Mouse (Mus musculus) lung, embryonic 16.5 days (tissue): ENCODE results near the gene Rprd1b. TPM values are rescaled to one million over a fixed set of nuclear protein-coding genes. Genes with fewer than 3 reads are reported as not detected.

Experiments
- ATAC-seq: fragments of 200-750 bp; cut with Nextera tagmentation; 2 replicates; pipeline ENCODE4 v1.8.0; 2017; ENCODE audit warnings: low read depth, mild to moderate bottlenecking, moderate library complexity
- H3K27ac ChIP-seq: fragments of 300-500 bp; sonication (generic); 2 replicates; pipeline ENCODE4 v1.5.1; 2014; ENCODE audit warnings: mild to moderate bottlenecking, control low read depth, low read length
- H3K27me3 ChIP-seq: fragments of 300-500 bp; sonication (generic); 2 replicates; pipeline ENCODE4 v1.6.1; 2014; ENCODE audit warnings: low read depth, low read length, mixed read lengths; ENCODE audit not compliant: control insufficient read depth, insufficient read depth
- H3K36me3 ChIP-seq: fragments of 300-500 bp; sonication (generic); 2 replicates; pipeline ENCODE4 v1.6.1; 2014; ENCODE audit warnings: low read length; ENCODE audit not compliant: control insufficient read depth, insufficient read depth
- H3K4me1 ChIP-seq: fragments of 300-500 bp; sonication (generic); replicated peaks from 2 replicates; pipeline ENCODE4 v1.6.1; 2014; ENCODE audit warnings: low read length, mixed read lengths; ENCODE audit not compliant: control insufficient read depth, insufficient read depth
- H3K4me2 ChIP-seq: fragments of 300-500 bp; sonication (generic); 2 replicates; pipeline ENCODE4 v1.6.1; 2014; ENCODE audit warnings: low read depth, low read length, control low read depth
- H3K4me3 ChIP-seq: fragments of 300-500 bp; sonication (generic); 2 replicates; pipeline ENCODE4 v1.5.1; 2014; ENCODE audit warnings: mild to moderate bottlenecking, low read length, control low read depth
- H3K9ac ChIP-seq: fragments of 300-500 bp; sonication (generic); 2 replicates; pipeline ENCODE4 v1.6.1; 2014; ENCODE audit warnings: low read length, control low read depth
- H3K9me3 ChIP-seq: fragments of 300-500 bp; sonication (generic); 2 replicates; pipeline ENCODE4 v1.6.1; 2016; ENCODE audit warnings: low read length; ENCODE audit not compliant: control insufficient read depth
- WGBS: fragments of 180-500 bp; shearing (Covaris S2); extraction: QIAGEN DNeasy Blood & Tissue Kit; methylation state at CpG from one replicate; pipeline ENCODE4 v1.1.7; 2014; 5-methylcytosine and 5-hydroxymethylcytosine counted together
- polyA plus RNA-seq: library from polyadenylated mRNA; unstranded; fragments of >200 nt; fragmentation: Nextera tagmentation; extraction: Ambion mirVana; gene quantifications from 2 replicates; pipeline ENCODE4 v1.2.1, GENCODE M21; 2015

Gene Rprd1b
- polyA plus RNA-seq, 1 experiment from 2014 or later: 43.4 TPM

DNA sequence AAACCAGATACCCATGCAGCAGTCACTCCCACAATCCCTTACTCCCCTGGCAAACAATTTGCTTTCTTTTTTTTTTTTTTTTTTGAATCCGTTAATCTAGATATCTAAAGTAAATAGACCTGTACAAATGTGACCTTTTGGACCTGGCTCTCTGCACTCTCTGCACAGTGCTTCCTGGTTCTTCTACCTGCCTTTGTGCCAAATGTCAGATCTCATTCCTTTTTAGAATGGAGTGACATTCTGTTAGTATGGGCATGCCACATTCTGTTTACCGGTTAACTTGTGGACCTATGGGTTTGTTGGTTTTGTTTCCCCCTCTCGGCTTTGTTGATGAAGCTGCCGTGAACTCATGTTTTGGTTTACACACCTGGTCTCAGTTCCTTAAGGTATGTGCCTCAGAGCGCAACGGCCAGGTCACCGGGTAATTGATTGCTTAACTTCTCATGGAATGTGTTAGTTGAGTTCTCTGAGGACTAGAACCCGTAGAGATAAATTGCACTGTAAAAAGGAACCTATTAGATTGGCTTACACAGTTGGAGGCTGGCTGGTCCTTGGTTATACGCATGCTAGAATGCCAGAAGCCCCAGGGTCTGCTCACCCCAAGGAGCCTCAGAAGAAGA, 52.4 kb downstream of the Rprd1b start:
- no peak overlapping the region for H3K9ac ChIP-seq
- peaks cover 7% of the 10 kb centered on the region; the same call in 1 of the 2 replicates for H3K4me1 ChIP-seq
- H3K36me3 ChIP-seq: peaks cover 11% of the 10 kb centered on the region
- 52% methylated on average over 9 of the region's 9 CpGs for WGBS
- no peak overlapping the region for H3K4me2 ChIP-seq
- no peak for ATAC-seq
- no peaks in the 10 kb centered on the region for H3K9me3 ChIP-seq
- H3K27me3 ChIP-seq: no peaks in the 10 kb centered on the region
- H3K27ac ChIP-seq: no peak overlapping the region
- H3K4me3 ChIP-seq: no peak overlapping the region

DNA sequence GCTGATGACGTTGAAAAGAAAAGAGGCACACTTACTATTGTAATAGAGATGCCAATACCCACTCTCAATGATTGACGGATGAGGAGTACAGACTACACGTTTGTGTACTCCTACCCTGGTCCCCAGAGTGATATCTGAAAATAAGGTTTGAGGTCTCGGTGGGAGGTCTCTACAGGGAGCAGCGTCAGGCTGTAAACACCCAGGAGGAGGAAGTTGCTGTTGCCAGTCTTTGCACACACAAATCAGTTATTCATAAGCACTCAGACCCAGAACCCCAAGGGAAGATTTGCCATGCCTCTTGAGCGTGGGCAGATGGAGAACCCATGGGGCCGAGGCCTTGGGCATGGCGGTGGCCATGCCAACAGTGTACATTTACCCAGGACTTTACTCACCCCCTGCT, 56.2 kb downstream of the Rprd1b start:
- Histone ChIP-seq H3K27me3 (no peaks in the 10 kb centered on the region), H3K4me3 (no peak overlapping the region), H3K9me3 (no peaks in the 10 kb centered on the region), H3K4me1 (peaks cover 7% of the 10 kb centered on the region; the same call in 1 of the 2 replicates), H3K27ac (no peak overlapping the region), H3K4me2 (no peak overlapping the region), H3K9ac (no peak overlapping the region), H3K36me3 (no peaks in the 10 kb centered on the region)
- 57% methylated on average over 8 of the region's 8 CpGs for WGBS
- no peak for ATAC-seq

DNA sequence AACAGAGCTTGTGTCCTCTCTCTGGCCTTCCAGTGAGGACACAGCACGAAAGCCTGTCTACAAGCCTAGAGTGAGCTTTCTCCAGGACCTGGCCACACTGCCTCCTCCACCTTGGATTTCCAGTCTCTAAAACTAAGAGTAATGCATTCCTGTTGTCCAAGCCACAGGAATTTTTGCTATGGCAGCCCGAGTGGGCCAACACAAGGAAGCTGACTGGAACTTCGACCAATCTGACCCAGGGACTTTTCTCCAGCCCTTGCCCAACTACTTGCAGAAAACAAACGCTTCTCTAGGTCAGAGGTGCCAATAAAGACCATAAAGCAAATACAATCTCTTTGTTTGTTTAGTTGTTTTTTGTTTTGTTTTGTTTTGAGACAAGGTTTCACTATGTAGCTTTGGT, 61.8 kb downstream of the Rprd1b start:
- peaks cover 24% of the 10 kb centered on the region for H3K4me1 ChIP-seq
- H3K36me3 ChIP-seq: no peaks in the 10 kb centered on the region
- no peak overlapping the region for H3K4me2 ChIP-seq
- no peaks in the 10 kb centered on the region for H3K9me3 ChIP-seq
- WGBS: 80% methylated on average over 4 of the region's 4 CpGs
- no peak overlapping the region for H3K4me3 ChIP-seq
- no peak overlapping the region for H3K9ac ChIP-seq
- H3K27me3 ChIP-seq: no peaks in the 10 kb centered on the region
- no peak for ATAC-seq
- no peak overlapping the region for H3K27ac ChIP-seq

DNA sequence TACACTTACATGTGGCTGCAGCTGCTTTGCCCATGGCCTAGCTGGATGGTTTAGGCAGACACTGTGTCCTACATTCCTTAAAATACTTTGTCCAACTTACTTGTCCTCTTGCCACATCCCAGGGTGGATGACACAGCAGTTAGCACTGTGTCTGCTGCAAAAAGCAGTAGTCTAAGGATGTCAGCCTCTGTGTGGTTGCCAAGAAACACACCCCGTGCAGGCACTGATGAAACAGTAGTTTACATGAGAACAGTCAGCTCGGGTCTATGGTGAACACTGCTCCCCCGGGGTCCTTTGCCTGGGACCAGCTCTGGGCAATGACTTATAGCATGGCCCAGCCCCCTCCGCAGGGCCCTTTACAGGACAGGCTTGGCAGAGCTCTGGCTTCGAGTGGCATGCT, 65.0 kb downstream of the Rprd1b start:
- 40% methylated on average over 5 of the region's 5 CpGs for WGBS

DNA sequence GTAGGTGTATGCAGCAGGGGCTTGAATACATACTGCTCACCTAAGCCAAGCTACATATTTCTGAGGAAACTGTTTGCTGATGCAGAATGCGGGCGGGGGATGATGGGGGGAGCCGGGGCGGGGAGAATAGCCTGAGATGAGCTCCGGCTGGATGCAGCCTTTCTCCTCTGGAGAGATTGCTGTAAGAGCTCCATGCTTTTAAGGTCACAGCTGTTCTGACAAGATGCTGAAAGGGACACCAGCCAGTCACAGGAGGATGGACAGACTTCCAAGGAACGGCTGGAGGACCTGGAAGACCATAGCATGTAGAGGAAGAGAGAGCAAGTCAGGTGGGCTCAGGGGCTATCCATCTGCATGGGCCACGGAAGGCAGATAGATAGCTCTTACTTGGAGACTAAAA, 66.0 kb downstream of the Rprd1b start:
- Histone ChIP-seq H3K36me3 (no peaks in the 10 kb centered on the region), H3K9ac (peak overlapping the region; percentile 9; the same call in 1 of the 2 replicates), H3K4me1 (peaks cover 34% of the 10 kb centered on the region), H3K4me2 (no peak overlapping the region), H3K27ac (peak overlapping the region; percentile 80), H3K9me3 (no peaks in the 10 kb centered on the region), H3K27me3 (no peaks in the 10 kb centered on the region), H3K4me3 (no peak overlapping the region)
- WGBS: 40% methylated on average over 7 of the region's 7 CpGs
- ATAC-seq: peak; percentile 20; the same call in 1 of the 2 replicates

More for the DNA sequence above, 65.0 kb downstream of the Rprd1b start:
- Histone ChIP-seq H3K9me3 (no peaks in the 10 kb centered on the region), H3K4me3 (no peak overlapping the region), H3K4me1 (peaks cover 34% of the 10 kb centered on the region), H3K27me3 (no peaks in the 10 kb centered on the region), H3K4me2 (no peak overlapping the region), H3K36me3 (no peaks in the 10 kb centered on the region), H3K27ac (peak overlapping the region; percentile 68), H3K9ac (no peak overlapping the region)
- ATAC-seq: peak; percentile 64

DNA sequence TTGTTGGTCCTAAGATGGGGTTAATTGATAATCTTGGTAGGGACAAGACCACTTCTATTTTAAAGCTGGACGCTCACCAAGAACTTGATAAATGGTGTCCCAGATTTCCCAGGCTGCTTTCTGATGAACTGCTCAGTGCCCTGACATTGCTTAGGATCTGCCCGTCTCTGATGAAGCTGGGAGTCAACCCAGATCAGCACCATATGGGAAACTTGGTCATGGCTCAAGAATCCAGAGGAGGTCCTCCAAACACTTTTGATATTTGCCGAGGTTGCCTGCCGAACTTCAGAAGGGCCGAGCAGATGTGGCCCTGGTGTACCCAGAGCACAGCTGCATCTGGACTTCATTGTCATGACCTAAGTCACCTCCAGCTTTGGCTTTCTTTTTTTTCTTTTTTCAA, 66.5 kb downstream of the Rprd1b start:
- 33% methylated on average over 5 of the region's 5 CpGs for WGBS
- Histone ChIP-seq H3K9ac (no peak overlapping the region), H3K4me3 (no peak overlapping the region), H3K9me3 (no peaks in the 10 kb centered on the region), H3K4me2 (no peak overlapping the region), H3K27me3 (no peaks in the 10 kb centered on the region), H3K36me3 (no peaks in the 10 kb centered on the region), H3K27ac (peak overlapping the region; percentile 80), H3K4me1 (peaks cover 34% of the 10 kb centered on the region)
- ATAC-seq: peak; percentile 70

DNA sequence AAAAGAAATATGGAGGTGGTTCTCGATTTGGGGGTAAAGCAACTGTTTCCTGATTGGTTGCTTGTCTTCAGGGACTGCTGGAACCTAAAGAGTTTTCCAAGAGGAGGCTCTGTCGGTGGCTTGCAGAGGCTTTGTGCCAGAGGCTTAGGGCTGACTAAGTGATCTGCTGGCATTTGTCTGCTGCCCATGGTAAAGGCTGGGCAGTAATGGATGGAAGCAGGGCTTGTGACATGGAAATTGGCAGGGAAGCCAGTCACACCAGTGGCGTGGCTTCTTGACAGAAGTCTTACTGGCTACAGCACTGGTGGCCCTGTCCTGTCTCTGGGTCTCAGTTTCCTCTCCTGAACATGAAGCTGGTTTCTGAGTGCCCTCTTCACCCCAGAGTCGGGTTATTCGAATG, 68.8 kb downstream of the Rprd1b start:
- no peaks in the 10 kb centered on the region for H3K36me3 ChIP-seq
- no peak overlapping the region for H3K27ac ChIP-seq
- H3K9ac ChIP-seq: no peak overlapping the region
- no peak for ATAC-seq
- no peaks in the 10 kb centered on the region for H3K9me3 ChIP-seq
- no peak overlapping the region for H3K4me3 ChIP-seq
- peaks cover 34% of the 10 kb centered on the region for H3K4me1 ChIP-seq
- H3K27me3 ChIP-seq: no peaks in the 10 kb centered on the region
- no peak overlapping the region for H3K4me2 ChIP-seq
- WGBS: 67% methylated on average over 5 of the region's 5 CpGs

DNA sequence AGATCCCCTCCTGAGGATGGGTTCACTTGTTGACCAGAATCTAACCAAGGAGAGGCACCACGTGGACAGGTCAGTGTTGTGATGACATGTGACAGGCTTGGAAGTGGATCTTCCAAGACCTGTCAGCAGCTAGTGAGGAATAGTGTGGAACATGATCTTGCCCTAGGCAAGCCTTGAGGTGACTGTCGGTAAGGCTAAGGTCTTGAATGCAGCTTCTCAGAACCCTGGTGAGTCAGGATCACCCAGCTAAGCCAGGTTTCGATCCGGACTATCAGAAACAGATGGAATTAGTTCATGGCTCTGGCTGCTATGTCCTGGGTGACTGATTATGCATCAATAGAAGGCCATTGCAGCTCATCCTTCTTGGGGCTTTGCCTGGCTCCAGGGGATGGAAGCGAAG, 70.4 kb downstream of the Rprd1b start:
- Histone ChIP-seq H3K36me3 (no peaks in the 10 kb centered on the region), H3K4me3 (no peak overlapping the region), H3K27ac (no peak overlapping the region), H3K4me2 (no peak overlapping the region), H3K9ac (no peak overlapping the region), H3K27me3 (no peaks in the 10 kb centered on the region), H3K4me1 (peaks cover 25% of the 10 kb centered on the region), H3K9me3 (no peaks in the 10 kb centered on the region)
- ATAC-seq: no peak
- WGBS: 71% methylated on average over 5 of the region's 5 CpGs

DNA sequence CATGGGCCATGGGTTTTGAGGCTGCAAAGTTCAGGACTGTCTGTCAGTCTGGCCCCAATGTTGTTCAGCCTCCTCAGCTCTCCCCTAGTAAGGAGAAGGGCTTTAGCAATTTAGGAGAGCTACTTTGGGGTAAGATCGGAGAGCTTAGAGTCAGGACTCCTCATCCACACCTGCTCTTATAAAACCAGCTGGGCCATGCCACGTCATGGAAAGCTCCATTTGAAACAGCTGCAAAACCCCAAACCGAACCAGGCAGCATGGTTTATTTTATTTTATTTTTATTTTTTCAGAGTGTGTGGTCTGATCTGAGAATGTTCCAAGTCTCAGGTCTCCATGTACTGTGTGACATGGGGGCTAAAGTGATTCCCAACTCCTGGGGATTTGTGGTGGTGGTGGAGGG, 71.2 kb downstream of the Rprd1b start:
- no peaks in the 10 kb centered on the region for H3K36me3 ChIP-seq
- no peak for ATAC-seq
- H3K4me2 ChIP-seq: no peak overlapping the region
- WGBS: 52% methylated on average over 3 of the region's 3 CpGs
- peaks cover 17% of the 10 kb centered on the region for H3K4me1 ChIP-seq
- H3K27me3 ChIP-seq: no peaks in the 10 kb centered on the region
- no peak overlapping the region for H3K27ac ChIP-seq
- no peak overlapping the region for H3K4me3 ChIP-seq
- no peaks in the 10 kb centered on the region for H3K9me3 ChIP-seq
- no peak overlapping the region for H3K9ac ChIP-seq

DNA sequence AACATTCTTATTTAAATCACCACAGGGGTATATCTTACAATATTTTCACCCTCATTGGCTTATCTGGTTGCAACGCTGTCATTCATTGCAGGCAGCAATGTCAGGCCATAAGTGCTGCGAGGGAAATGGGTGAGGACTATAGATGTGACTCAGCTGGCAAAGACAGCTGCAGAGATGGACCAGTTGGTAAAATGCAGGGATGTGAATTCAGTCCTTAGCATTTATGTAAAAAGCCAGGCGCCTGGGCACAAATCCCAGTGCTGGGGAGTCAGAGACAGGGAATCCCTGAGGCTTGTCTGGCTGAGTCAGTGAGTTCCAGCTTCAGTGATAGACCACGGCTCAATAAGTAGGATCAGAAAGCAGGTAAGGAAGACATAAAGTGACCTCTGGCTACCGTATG, 73.5 kb downstream of the Rprd1b start:
- H3K27me3 ChIP-seq: no peaks in the 10 kb centered on the region
- ATAC-seq: no peak
- H3K9me3 ChIP-seq: no peaks in the 10 kb centered on the region
- H3K36me3 ChIP-seq: no peaks in the 10 kb centered on the region
- no peak overlapping the region for H3K4me2 ChIP-seq
- no peak overlapping the region for H3K4me3 ChIP-seq
- 66% methylated on average over 5 of the region's 5 CpGs for WGBS
- H3K9ac ChIP-seq: no peak overlapping the region
- no peak overlapping the region for H3K27ac ChIP-seq
- peaks cover 2% of the 10 kb centered on the region; the same call in 1 of the 2 replicates for H3K4me1 ChIP-seq
